Mouse (Mus musculus) heart, adult 2 months (tissue): ENCODE data around the gene Mef2c. TPM values are rescaled to one million over a fixed set of nuclear protein-coding genes. Genes with fewer than 3 reads are reported as not detected.
A peak's percentile ranks its signal among the peaks of the same experiment; 100 is the strongest.

Source experiments
- DNase-seq, 2 experiments: peaks; one replicate each; pipeline ENCODE4 v3.0.0; 2021
- H3K27ac ChIP-seq: fragments of 200-600 bp; 2 replicates; pipeline ENCODE4 v1.8.1; 2022
- H3K27me3 ChIP-seq: fragments of 200-500 bp; 2 replicates; pipeline ENCODE4 v1.6.1; 2012; ENCODE audit warnings: mild to moderate bottlenecking, low read length, inconsistent platforms, mixed read lengths; ENCODE audit not compliant: control insufficient read depth, insufficient read depth
- H3K36me3 ChIP-seq: fragments of 200-500 bp; 2 replicates; pipeline ENCODE4 v1.6.1; 2012; ENCODE audit warnings: low read length, inconsistent platforms; ENCODE audit not compliant: control insufficient read depth, insufficient read depth
- H3K4me1 ChIP-seq: fragments of 200-500 bp; 2 replicates; pipeline ENCODE4 v1.6.1; 2011; ENCODE audit warnings: low read length; ENCODE audit not compliant: control insufficient read depth, insufficient read depth
- H3K4me3 ChIP-seq: fragments of 200-600 bp; 2 replicates; pipeline ENCODE4 v1.8.1; 2022
- H3K79me2 ChIP-seq: fragments of 200-500 bp; replicated peaks from 2 replicates; pipeline ENCODE4 v1.6.1; 2012; ENCODE audit warnings: mild to moderate bottlenecking, inconsistent platforms, low read length, moderate library complexity, mixed read lengths; ENCODE audit not compliant: control insufficient read depth, insufficient read depth
- H3K9ac ChIP-seq: fragments of 200-500 bp; 2 replicates; pipeline ENCODE4 v1.6.1; 2012; ENCODE audit warnings: low read depth, mild to moderate bottlenecking, control low read depth, inconsistent platforms, low read length, mixed read lengths
- CTCF ChIP-seq: fragments of 200-600 bp; IDR thresholded peaks from 2 replicates; pipeline ENCODE4 v1.8.1; 2022; ENCODE audit warnings: antibody characterized with exemption, mild to moderate bottlenecking, moderate library complexity
- EP300 ChIP-seq: fragments of 200-500 bp; IDR thresholded peaks from 2 replicates; pipeline ENCODE4 v1.6.1; 2011; ENCODE audit warnings: low read depth, low read length, control low read depth; ENCODE audit not compliant: insufficient read depth
- POLR2A ChIP-seq: fragments of 200-500 bp; IDR thresholded peaks from 2 replicates; pipeline ENCODE4 v1.6.1; 2011; ENCODE audit warnings: mild to moderate bottlenecking, low read depth, low read length, control low read depth; ENCODE audit not compliant: insufficient read depth
- WGBS: fragments of 180-500 bp; shearing (Covaris S2); methylation state at CpG from one replicate; pipeline ENCODE4 v1.1.7; 2018; 5-methylcytosine and 5-hydroxymethylcytosine counted together
- intact Hi-C: fragments of 180-260 bp; cut with DNase I; formaldehyde crosslinking; loops from one replicate; pipeline ENCODE4 v1.15.1; 2025
- polyA plus RNA-seq: library from polyadenylated mRNA; depleted of rRNA; stranded (reverse); fragments of >200 nt; gene quantifications from 2 replicates; pipeline ENCODE4 v1.2.3, GENCODE M21; 2012
- total RNA-seq, 2 experiments: library from RNA; stranded (reverse); gene quantifications; 2 replicates each; pipeline ENCODE4 v1.2.3; 2021

Mef2c gene
- total and polyA plus RNA-seq, 3 experiments: 35.5 to 74.1 (median 56.5) TPM

DNA sequence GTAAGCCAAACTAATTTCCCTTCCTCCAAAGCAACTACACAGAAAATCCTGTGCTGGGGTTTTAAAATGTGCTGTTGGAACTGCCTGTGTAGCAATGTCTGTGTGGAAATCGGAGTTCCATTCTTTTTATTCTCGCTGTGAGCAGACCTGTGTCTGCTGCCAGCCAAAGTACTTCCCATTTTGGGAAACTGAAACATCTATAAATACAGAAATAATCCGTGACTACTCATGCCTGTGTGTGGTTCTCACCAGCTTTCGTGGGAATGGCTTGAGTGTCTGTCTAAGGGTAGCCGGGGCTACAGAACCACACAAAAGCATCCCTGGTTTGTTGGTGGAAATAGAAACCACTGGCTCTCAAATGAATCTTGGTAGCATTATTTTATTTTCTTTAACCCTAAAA lies 81.5 kb downstream of the Mef2c start:
- DNase-seq: no peak
- Histone ChIP-seq H3K79me2 (no peaks in the 10 kb centered on the region; the same call in 1 of the 2 replicates), H3K27ac (peak overlapping the region; percentile 38), H3K9ac (no peak overlapping the region), H3K4me1 (peaks cover 13% of the 10 kb centered on the region), H3K27me3 (no peaks in the 10 kb centered on the region), H3K36me3 (peaks cover 38% of the 10 kb centered on the region), H3K4me3 (no peak overlapping the region)
- 55% methylated on average over 5 of the region's 5 CpGs for WGBS
- intact Hi-C loops: no loop called here
- TF ChIP-seq CTCF (no peak), POLR2A (no peak), EP300 (no peak)

- Histone ChIP-seq H3K79me2 (no peaks in the 10 kb centered on the region; the same call in 1 of the 2 replicates), H3K27ac (no peak overlapping the region), H3K36me3 (peaks cover 32% of the 10 kb centered on the region), H3K4me3 (no peak overlapping the region), H3K9ac (no peak overlapping the region), H3K4me1 (peaks cover 13% of the 10 kb centered on the region), H3K27me3 (no peaks in the 10 kb centered on the region)
- WGBS: 48% methylated on average over 2 of the region's 2 CpGs
- no peak for DNase-seq
- intact Hi-C loops: no loop called here
- TF ChIP-seq CTCF: no peak
- no peak for TF ChIP-seq POLR2A
- no peak for TF ChIP-seq EP300
Observed at GRCm38 (mm10) chr13:83588186-83588585, 84.4 kb downstream of the Mef2c start.

DNA sequence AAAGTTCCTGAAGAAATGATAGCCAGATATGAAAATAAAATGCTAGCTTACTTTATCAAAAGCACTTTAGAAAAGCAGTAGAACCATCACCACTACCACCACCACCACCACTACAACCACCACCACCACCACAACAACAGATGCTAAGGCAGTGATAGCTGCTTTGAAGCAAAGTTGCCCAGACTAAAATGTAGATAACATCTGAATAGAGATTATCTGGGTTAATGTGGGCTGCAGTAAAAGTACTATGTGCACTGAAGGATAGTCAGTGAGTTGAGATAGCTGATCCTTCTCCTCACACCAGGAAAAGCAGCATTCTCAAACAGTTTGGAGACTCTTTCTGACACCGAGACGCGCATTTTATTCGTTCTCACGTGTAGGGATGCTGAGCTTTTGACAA lies 87.1 kb downstream of the Mef2c start:
- H3K36me3 ChIP-seq: peaks cover 25% of the 10 kb centered on the region
- H3K27me3 ChIP-seq: no peaks in the 10 kb centered on the region
- 97% methylated on average over 5 of the region's 5 CpGs for WGBS
- TF ChIP-seq EP300 (no peak), POLR2A (no peak), CTCF (no peak)
- H3K4me1 ChIP-seq: peaks cover 6% of the 10 kb centered on the region
- no peak overlapping the region for H3K27ac ChIP-seq
- intact Hi-C loops: no loop called here
- H3K9ac ChIP-seq: no peak overlapping the region
- H3K4me3 ChIP-seq: no peak overlapping the region
- no peaks in the 10 kb centered on the region; the same call in 1 of the 2 replicates for H3K79me2 ChIP-seq
- DNase-seq: no peak

DNA sequence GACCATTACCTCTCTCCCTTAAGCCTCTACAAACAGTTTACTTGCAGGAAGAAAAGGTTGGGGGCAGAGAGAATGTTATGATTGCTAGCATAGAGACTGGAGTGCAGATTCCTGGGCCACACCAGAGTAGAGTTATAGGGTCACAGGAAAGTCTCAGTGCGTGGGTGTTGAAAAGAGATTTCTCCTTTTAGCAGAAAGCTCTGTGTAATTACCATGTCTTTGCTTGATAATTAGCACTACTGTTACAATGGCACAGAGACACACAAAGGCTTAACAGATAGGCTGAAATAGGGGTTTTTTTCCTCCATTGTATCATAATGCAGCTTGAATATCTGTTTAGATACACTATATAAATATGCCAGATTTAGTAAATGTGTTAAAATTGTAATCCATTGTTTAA lies 91.6 kb downstream of the Mef2c start:
- no peak for TF ChIP-seq CTCF
- intact Hi-C loops: no loop called here
- no peak overlapping the region; the same call in 1 of the 2 replicates for H3K27ac ChIP-seq
- peaks cover 1% of the 10 kb centered on the region; the same call in 1 of the 2 replicates for H3K79me2 ChIP-seq
- H3K36me3 ChIP-seq: peaks cover 30% of the 10 kb centered on the region
- H3K9ac ChIP-seq: no peak overlapping the region
- no peaks in the 10 kb centered on the region for H3K27me3 ChIP-seq
- DNase-seq: no peak
- 74% methylated on average over 1 of the region's 1 CpGs for WGBS
- H3K4me1 ChIP-seq: peaks cover 10% of the 10 kb centered on the region
- no peak overlapping the region for H3K4me3 ChIP-seq

- H3K27ac ChIP-seq: peak overlapping the region; percentile 68
- H3K4me3 ChIP-seq: no peak overlapping the region
- H3K9ac ChIP-seq: no peak overlapping the region
- no peak for TF ChIP-seq EP300
- no peak for TF ChIP-seq CTCF
- TF ChIP-seq POLR2A: no peak
- DNase-seq: no peak
- H3K36me3 ChIP-seq: peaks cover 32% of the 10 kb centered on the region
- peaks cover 1% of the 10 kb centered on the region; the same call in 1 of the 2 replicates for H3K79me2 ChIP-seq
- intact Hi-C loops: no loop called here
- H3K27me3 ChIP-seq: no peaks in the 10 kb centered on the region
- 62% methylated on average over 6 of the region's 6 CpGs for WGBS
- peaks cover 9% of the 10 kb centered on the region for H3K4me1 ChIP-seq
Observed at GRCm38 (mm10) chr13:83596989-83597738, 93.3 kb downstream of the Mef2c start.

DNA sequence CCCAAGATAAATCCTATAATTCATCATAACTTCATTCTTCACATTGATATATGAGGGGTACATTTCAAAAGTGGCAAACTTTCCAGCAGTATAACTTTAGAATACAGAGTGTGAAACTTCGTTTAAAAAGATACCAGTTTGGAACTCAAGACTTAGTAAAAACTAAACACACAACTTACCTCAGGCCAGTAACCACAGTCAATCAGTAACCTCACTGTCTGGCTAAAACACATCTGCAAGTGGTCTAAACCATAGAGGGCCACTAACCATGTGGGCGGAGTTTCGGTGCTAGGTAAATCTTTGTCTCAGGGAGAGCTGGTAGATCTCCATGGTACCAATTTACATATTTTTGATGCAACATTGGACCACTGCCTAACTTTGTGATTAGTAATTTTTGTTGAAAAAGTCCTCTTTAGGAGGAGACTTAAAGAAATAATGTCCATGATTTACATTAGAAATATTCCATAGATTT lies 93.9 kb downstream of the Mef2c start:
- Histone ChIP-seq H3K4me1 (peaks cover 10% of the 10 kb centered on the region), H3K27me3 (no peaks in the 10 kb centered on the region), H3K79me2 (peaks cover 3% of the 10 kb centered on the region; the same call in 1 of the 2 replicates), H3K27ac (no peak overlapping the region; the same call in 1 of the 2 replicates), H3K4me3 (no peak overlapping the region), H3K36me3 (peaks cover 33% of the 10 kb centered on the region), H3K9ac (no peak overlapping the region)
- intact Hi-C loops: no loop called here
- TF ChIP-seq POLR2A: no peak
- TF ChIP-seq CTCF: no peak
- no peak for TF ChIP-seq EP300
- WGBS: 95% methylated on average over 3 of the region's 3 CpGs
- no peak for DNase-seq
